Mouse (Mus musculus): ENCODE data around the gene Aplnr. TPM values are rescaled to one million over a fixed set of nuclear protein-coding genes. Genes with fewer than 3 reads are reported as not detected.

The Aplnr gene
- polyA plus RNA-seq, 1 experiment from 2014 or later: 62.0 TPM

DNA sequence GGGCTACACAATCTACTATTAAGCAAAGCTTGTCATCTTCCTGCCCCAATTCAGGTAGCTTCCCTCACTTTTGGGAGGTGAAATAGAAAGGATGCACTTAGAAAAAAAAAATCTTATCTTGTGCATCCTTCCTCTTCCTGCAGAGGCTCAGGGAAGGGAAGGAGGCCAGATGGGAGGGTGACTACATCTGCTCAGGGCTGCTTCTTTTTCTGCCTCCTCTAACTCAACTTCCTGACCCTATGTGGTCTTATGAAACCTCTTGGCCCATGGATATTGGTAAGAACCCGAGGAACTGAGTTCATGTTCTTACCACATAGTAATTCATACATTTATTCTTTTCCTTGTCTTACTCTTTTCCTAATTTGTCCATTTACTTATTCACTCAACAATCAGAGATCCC lies 926 bp upstream of the Aplnr start:
- Histone ChIP-seq H3K9ac (ENCODE audit: low read depth, low read length) (no peak overlapping the region), H3K27me3 (replicated peaks; ENCODE audit: control insufficient read depth, insufficient read depth, low read length) (no peaks in the 10 kb centered on the region), H3K27ac (ENCODE audit: low read length) (no peak overlapping the region), H3K4me1 (ENCODE audit: control insufficient read depth, insufficient read depth, low read length) (peaks cover 16% of the 10 kb centered on the region), H3K36me3 (ENCODE audit: control insufficient read depth, insufficient read depth, low read length) (no peaks in the 10 kb centered on the region), H3K9me3 (ENCODE audit: control insufficient read depth, low read length) (no peaks in the 10 kb centered on the region), H3K4me2 (ENCODE audit: low read depth, low read length) (no peak overlapping the region), H3K4me3 (ENCODE audit: low read length) (no peak overlapping the region)
- ATAC-seq: no peak
- WGBS: 51% methylated on average over 1 of the region's 1 CpGs

DNA sequence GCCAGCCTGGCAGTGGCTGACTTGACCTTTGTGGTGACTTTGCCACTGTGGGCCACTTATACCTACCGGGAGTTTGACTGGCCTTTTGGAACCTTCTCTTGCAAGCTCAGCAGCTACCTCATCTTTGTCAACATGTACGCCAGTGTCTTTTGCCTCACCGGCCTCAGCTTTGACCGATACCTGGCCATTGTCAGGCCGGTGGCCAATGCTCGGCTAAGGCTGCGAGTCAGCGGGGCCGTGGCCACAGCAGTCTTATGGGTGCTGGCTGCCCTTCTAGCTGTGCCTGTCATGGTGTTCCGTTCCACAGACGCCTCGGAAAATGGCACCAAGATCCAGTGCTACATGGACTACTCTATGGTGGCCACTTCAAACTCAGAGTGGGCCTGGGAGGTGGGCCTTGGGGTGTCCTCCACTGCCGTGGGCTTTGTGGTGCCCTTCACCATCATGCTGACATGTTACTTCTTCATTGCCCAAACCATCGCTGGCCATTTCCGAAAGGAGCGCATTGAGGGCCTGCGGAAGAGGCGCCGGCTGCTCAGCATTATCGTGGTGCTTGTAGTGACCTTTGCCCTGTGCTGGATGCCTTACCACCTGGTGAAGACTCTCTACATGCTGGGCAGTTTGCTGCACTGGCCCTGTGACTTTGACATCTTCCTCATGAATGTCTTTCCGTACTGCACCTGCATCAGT lies 951 bp downstream of the Aplnr start:
- H3K36me3 ChIP-seq (ENCODE audit: control insufficient read depth, insufficient read depth, low read length): no peaks in the 10 kb centered on the region
- no peaks in the 10 kb centered on the region for H3K9me3 ChIP-seq (ENCODE audit: control insufficient read depth, low read length)
- H3K9ac ChIP-seq (ENCODE audit: low read depth, low read length): peak overlapping the region; percentile 40
- no peak overlapping the region for H3K4me2 ChIP-seq (ENCODE audit: low read depth, low read length)
- WGBS: 83% methylated on average over 21 of the region's 21 CpGs
- no peak for ATAC-seq
- peaks cover 12% of the 10 kb centered on the region for H3K4me1 ChIP-seq (ENCODE audit: control insufficient read depth, insufficient read depth, low read length)
- H3K27me3 ChIP-seq (replicated peaks; ENCODE audit: control insufficient read depth, insufficient read depth, low read length): no peaks in the 10 kb centered on the region
- H3K4me3 ChIP-seq (ENCODE audit: low read length): peak overlapping the region; percentile 24
- peak overlapping the region; percentile 40 for H3K27ac ChIP-seq (ENCODE audit: low read length)

DNA sequence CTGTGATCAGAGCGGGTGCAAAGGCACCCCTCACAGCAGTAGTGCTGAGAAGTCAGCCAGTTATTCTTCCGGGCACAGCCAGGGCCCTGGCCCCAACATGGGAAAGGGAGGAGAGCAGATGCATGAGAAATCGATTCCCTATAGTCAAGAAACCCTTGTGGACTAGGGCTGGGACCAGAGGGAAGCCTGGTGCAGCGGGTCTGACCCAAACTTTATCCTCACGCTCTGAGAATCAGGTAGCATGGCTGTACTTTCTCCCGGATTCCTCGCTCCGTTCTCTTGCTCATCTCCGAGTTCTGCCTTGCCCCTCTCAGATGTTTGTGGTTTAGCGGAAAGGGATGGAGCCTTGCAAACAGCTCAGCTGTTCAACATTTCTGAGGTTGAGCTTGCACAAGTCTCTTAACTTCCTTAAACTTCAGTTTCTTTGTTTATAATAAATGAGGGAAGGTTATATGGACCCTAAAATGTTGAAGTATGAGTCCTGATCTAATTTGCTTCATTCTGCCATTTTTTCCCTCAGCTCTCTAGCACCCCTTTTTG lies 1.6 kb downstream of the Aplnr start:
- Histone ChIP-seq H3K4me3 (ENCODE audit: low read length) (peak overlapping the region; percentile 24), H3K36me3 (ENCODE audit: control insufficient read depth, insufficient read depth, low read length) (no peaks in the 10 kb centered on the region), H3K9me3 (ENCODE audit: control insufficient read depth, low read length) (no peaks in the 10 kb centered on the region), H3K9ac (ENCODE audit: low read depth, low read length) (peak overlapping the region; percentile 40), H3K4me2 (ENCODE audit: low read depth, low read length) (no peak overlapping the region), H3K27me3 (replicated peaks; ENCODE audit: control insufficient read depth, insufficient read depth, low read length) (no peaks in the 10 kb centered on the region), H3K27ac (ENCODE audit: low read length) (peak overlapping the region; percentile 40), H3K4me1 (ENCODE audit: control insufficient read depth, insufficient read depth, low read length) (peaks cover 6% of the 10 kb centered on the region; the same call in 1 of the 2 replicates)
- WGBS: 54% methylated on average over 10 of the region's 10 CpGs
- no peak for ATAC-seq

DNA sequence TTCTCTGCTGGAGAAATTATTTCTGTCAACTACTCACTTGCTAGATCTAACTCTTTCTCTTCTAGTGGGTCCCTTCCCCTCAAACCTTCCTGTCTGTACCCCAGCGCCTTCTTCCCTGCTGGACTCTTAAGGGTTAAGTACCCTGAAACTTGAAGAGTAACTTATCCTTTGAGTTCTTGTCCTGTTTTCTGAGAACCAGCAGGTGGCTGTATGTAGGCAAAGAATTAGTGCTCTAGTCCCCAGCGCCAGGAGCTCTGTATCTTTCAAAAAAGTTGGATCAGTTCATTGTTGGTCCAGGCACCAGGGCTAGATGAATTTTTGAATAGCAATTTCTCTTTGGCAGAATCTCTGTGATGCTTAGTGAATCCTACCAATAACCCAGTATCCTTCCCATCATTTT lies 2.1 kb downstream of the Aplnr start:
- 0 out of 2 replicates have a peak overlapping the region, but pooled peaks have one; percentile 18 for H3K9ac ChIP-seq (ENCODE audit: low read depth, low read length)
- 32% methylated on average over 2 of the region's 2 CpGs for WGBS
- no peak for ATAC-seq
- H3K27ac ChIP-seq (ENCODE audit: low read length): no peak overlapping the region
- no peaks in the 10 kb centered on the region for H3K36me3 ChIP-seq (ENCODE audit: control insufficient read depth, insufficient read depth, low read length)
- H3K9me3 ChIP-seq (ENCODE audit: control insufficient read depth, low read length): no peaks in the 10 kb centered on the region
- 0 out of 2 replicates have a peak, but pooled peaks cover 5% of the 10 kb centered on the region for H3K4me1 ChIP-seq (ENCODE audit: control insufficient read depth, insufficient read depth, low read length)
- no peaks in the 10 kb centered on the region for H3K27me3 ChIP-seq (replicated peaks; ENCODE audit: control insufficient read depth, insufficient read depth, low read length)
- peak overlapping the region; percentile 24 for H3K4me3 ChIP-seq (ENCODE audit: low read length)
- H3K4me2 ChIP-seq (ENCODE audit: low read depth, low read length): no peak overlapping the region

DNA sequence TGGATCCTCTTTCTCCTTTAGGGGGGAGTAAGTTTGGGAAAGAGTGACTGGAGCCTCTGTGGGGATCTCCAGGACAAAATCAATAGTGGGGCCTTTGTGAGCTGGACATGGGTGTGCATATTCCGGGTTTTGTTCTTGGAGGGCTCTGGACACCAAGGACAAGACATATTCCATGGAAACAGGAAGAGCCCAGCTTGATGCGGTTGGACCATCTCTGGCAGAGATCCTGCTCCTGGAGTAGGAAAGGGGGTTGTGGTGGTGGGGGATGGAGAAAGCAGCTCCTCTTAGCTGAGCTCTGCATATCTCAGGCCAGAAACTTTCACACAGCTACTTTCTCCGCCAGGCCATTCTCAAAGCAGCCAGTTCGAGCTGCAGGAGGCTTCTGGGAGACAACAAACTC lies 3.4 kb downstream of the Aplnr start:
- no peak overlapping the region for H3K27ac ChIP-seq (ENCODE audit: low read length)
- no peaks in the 10 kb centered on the region for H3K27me3 ChIP-seq (replicated peaks; ENCODE audit: control insufficient read depth, insufficient read depth, low read length)
- peak overlapping the region; percentile 24 for H3K4me3 ChIP-seq (ENCODE audit: low read length)
- no peak for ATAC-seq
- 0 out of 2 replicates have a peak overlapping the region, but pooled peaks have one; percentile 9 for H3K4me2 ChIP-seq (ENCODE audit: low read depth, low read length)
- 0 out of 2 replicates have a peak, but pooled peaks cover 5% of the 10 kb centered on the region for H3K4me1 ChIP-seq (ENCODE audit: control insufficient read depth, insufficient read depth, low read length)
- H3K9me3 ChIP-seq (ENCODE audit: control insufficient read depth, low read length): no peaks in the 10 kb centered on the region
- WGBS: 54% methylated on average over 4 of the region's 4 CpGs
- H3K9ac ChIP-seq (ENCODE audit: low read depth, low read length): peak overlapping the region; percentile 18; the same call in 1 of the 2 replicates
- no peaks in the 10 kb centered on the region for H3K36me3 ChIP-seq (ENCODE audit: control insufficient read depth, insufficient read depth, low read length)

DNA sequence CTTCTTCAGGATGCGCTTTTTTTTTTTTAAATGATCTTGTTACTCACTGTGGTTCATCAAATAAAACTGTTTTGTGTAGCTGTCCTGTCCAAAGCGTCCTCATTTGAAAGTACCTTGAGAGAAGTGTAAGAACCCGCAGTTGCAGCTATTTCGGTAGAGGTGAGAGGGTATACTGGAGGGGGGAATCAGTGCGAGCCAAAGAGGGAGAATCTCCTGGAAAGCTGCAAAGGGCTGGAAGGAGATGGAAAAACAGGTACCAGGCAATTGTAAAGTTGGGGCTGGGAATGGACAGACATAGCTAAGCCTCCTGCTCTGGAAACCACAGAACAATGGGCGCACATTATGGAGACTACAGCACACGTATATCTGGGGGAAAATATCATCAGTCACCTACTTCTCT lies 3.8 kb downstream of the Aplnr start:
- Histone ChIP-seq H3K9me3 (ENCODE audit: control insufficient read depth, low read length) (no peaks in the 10 kb centered on the region), H3K9ac (ENCODE audit: low read depth, low read length) (peak overlapping the region; percentile 18; the same call in 1 of the 2 replicates), H3K27me3 (replicated peaks; ENCODE audit: control insufficient read depth, insufficient read depth, low read length) (no peaks in the 10 kb centered on the region), H3K27ac (ENCODE audit: low read length) (no peak overlapping the region), H3K4me1 (ENCODE audit: control insufficient read depth, insufficient read depth, low read length) (0 out of 2 replicates have a peak, but pooled peaks cover 5% of the 10 kb centered on the region), H3K4me2 (ENCODE audit: low read depth, low read length) (no peak overlapping the region), H3K36me3 (ENCODE audit: control insufficient read depth, insufficient read depth, low read length) (no peaks in the 10 kb centered on the region), H3K4me3 (ENCODE audit: low read length) (peak overlapping the region; percentile 24)
- no peak for ATAC-seq
- WGBS: 67% methylated on average over 7 of the region's 7 CpGs

DNA sequence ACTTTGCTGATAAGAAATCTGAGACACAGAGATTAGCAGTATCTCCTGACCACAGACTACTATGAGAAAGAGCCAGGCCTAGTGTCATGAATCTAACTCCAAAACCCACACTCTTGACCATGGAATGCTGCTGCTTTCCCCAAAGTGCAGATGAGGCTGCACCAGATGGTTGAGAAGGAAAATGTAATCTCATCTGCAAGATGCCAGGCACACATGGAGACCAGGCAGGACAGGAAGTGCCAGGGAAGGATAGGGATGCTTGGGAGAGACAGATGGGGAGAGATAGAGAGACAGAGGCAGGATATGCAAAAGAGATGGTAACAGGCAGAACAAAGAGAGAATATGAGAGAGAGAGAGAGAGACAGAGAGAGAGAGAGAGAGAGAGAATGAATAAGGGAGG lies 4.8 kb downstream of the Aplnr start:
- H3K27ac ChIP-seq (ENCODE audit: low read length): no peak overlapping the region
- H3K9me3 ChIP-seq (ENCODE audit: control insufficient read depth, low read length): no peaks in the 10 kb centered on the region
- no peak overlapping the region for H3K4me3 ChIP-seq (ENCODE audit: low read length)
- no peaks in the 10 kb centered on the region for H3K27me3 ChIP-seq (replicated peaks; ENCODE audit: control insufficient read depth, insufficient read depth, low read length)
- no peaks in the 10 kb centered on the region for H3K36me3 ChIP-seq (ENCODE audit: control insufficient read depth, insufficient read depth, low read length)
- 0 out of 2 replicates have a peak, but pooled peaks cover 5% of the 10 kb centered on the region for H3K4me1 ChIP-seq (ENCODE audit: control insufficient read depth, insufficient read depth, low read length)
- H3K4me2 ChIP-seq (ENCODE audit: low read depth, low read length): no peak overlapping the region
- no peak overlapping the region for H3K9ac ChIP-seq (ENCODE audit: low read depth, low read length)
- ATAC-seq: no peak

DNA sequence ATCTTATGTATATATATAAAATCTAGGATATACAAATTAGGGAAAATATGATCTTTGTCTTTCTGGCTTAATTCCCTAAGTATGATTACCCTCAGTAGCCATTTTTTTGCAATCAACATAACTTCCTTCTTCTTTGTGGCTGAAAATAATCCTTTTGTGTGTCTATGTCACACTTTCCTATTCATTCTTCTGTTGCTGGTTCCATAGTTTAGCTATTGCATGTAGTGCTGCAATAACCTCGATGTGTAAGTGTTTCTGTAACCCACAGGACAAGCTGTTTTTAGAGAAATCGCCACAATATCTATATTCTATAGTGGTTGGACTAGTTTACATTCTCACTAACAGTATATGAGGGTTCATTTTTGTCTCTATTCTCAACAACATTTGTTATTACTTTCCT lies 8.9 kb downstream of the Aplnr start:
- 83% methylated on average over 2 of the region's 2 CpGs for WGBS
- H3K4me3 ChIP-seq (ENCODE audit: low read length): no peak overlapping the region
- H3K9ac ChIP-seq (ENCODE audit: low read depth, low read length): no peak overlapping the region
- no peak for ATAC-seq
- H3K9me3 ChIP-seq (ENCODE audit: control insufficient read depth, low read length): no peaks in the 10 kb centered on the region
- H3K27ac ChIP-seq (ENCODE audit: low read length): no peak overlapping the region
- no peak overlapping the region for H3K4me2 ChIP-seq (ENCODE audit: low read depth, low read length)
- H3K36me3 ChIP-seq (ENCODE audit: control insufficient read depth, insufficient read depth, low read length): no peaks in the 10 kb centered on the region
- no peaks in the 10 kb centered on the region for H3K27me3 ChIP-seq (replicated peaks; ENCODE audit: control insufficient read depth, insufficient read depth, low read length)
- no peaks in the 10 kb centered on the region for H3K4me1 ChIP-seq (ENCODE audit: control insufficient read depth, insufficient read depth, low read length)

DNA sequence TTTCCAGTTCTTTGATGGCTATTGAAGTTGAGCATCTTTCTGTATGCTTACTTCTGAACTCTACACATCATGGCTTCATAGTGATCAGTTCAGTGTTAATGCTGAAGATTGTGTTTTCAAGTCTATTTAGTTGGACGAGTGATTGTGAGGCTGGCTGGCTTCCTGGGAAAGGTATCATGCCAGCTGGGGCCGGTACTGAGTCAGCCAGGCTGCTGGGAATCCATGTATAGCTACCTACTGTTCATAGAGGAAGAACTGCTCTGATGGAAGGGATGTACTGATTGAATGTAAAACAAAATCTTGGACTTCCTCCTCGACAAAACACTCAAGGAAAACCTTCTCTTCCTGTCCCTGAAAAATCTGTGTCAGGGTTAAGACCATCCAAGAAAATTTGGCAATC lies 9.3 kb downstream of the Aplnr start:
- no peak overlapping the region for H3K4me3 ChIP-seq (ENCODE audit: low read length)

More for the DNA sequence above, 9.3 kb downstream of the Aplnr start:
- no peak for ATAC-seq
- no peaks in the 10 kb centered on the region for H3K36me3 ChIP-seq (ENCODE audit: control insufficient read depth, insufficient read depth, low read length)
- no peak overlapping the region for H3K9ac ChIP-seq (ENCODE audit: low read depth, low read length)
- 73% methylated on average over 3 of the region's 3 CpGs for WGBS
- no peaks in the 10 kb centered on the region for H3K27me3 ChIP-seq (replicated peaks; ENCODE audit: control insufficient read depth, insufficient read depth, low read length)
- no peaks in the 10 kb centered on the region for H3K4me1 ChIP-seq (ENCODE audit: control insufficient read depth, insufficient read depth, low read length)
- H3K27ac ChIP-seq (ENCODE audit: low read length): no peak overlapping the region
- H3K4me2 ChIP-seq (ENCODE audit: low read depth, low read length): no peak overlapping the region
- H3K9me3 ChIP-seq (ENCODE audit: control insufficient read depth, low read length): no peaks in the 10 kb centered on the region

All from intestine, embryonic 16.5 days (tissue).